Mouse (Mus musculus): ENCODE results near the gene Cdk5rap1. TPM values are rescaled to one million over a fixed set of nuclear protein-coding genes. Genes with fewer than 3 reads are reported as not detected.
"Not testable (repeated sequence)": the region's sequence is repeated elsewhere in the genome, so short reads cannot be mapped to it uniquely, and the experiment has no call there.

Cdk5rap1 gene
- polyA plus RNA-seq, 1 experiment from 2014 or later: 13.1 TPM

DNA sequence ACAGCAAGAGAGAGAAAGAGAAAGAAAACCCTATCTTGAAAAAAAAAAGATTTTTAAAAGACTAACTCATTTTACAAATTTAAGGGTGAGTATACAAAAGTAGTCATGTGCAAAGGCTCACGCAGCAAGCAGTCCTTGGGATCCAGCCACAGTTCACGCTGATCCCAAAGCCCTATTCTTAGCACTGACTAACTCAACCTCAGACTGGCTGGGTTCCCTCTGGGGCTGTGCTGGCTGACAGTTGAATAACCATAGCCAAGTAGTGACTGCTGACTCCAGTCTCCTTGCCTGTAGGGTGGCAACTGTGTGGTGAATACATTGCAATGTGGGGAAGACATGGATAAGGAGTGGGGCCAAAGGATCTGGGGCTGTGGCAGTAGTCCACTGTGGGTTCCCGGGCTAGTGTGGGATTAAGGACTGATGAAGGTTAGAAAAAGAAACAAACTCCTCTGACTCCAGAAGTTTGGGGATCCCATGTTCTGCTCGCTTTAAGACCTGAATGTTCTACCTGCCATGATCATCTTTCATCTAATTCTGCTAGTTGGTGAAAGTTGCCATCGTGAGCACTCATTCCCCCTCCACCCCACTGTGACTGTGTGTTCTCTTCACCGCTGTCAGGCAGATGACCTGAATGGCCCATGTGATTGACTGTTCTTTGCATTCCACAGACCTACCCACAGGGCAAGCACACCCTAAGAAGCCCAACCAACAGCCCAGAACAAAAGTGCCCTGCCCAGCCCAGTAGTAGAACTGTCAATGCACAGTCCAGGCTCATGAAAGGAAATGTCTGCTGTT is 2.2 kb upstream of the Cdk5rap1 start:
- DNase-seq: no peak
- Histone ChIP-seq H3K9me3 (ENCODE audit: low read depth, low read length) (no peaks in the 10 kb centered on the region), H3K27me3 (ENCODE audit: insufficient read depth, low read length) (no peaks in the 10 kb centered on the region), H3K4me2 (no peak overlapping the region), H3K36me3 (ENCODE audit: insufficient read depth) (no peaks in the 10 kb centered on the region), H3K27ac (ENCODE audit: low read depth) (no peak overlapping the region), H3K9ac (no peak overlapping the region), H3K4me1 (ENCODE audit: insufficient read depth) (no peaks in the 10 kb centered on the region), H3K4me3 (ENCODE audit: low read depth, low read length) (no peak overlapping the region)
- no peak for TF ChIP-seq CTCF (IDR thresholded peaks at IDR 0.05; ENCODE audit: low read depth)
- WGBS: 83% methylated on average over 6 of the region's 6 CpGs
- ATAC-seq (ENCODE audit: insufficient read depth): no peak

- Histone ChIP-seq H3K36me3 (ENCODE audit: insufficient read depth) (0 out of 2 replicates have a peak, but pooled peaks cover 4% of the 10 kb centered on the region), H3K27ac (ENCODE audit: low read depth) (no peak overlapping the region), H3K9ac (no peak overlapping the region), H3K4me2 (no peak overlapping the region), H3K4me1 (ENCODE audit: insufficient read depth) (no peaks in the 10 kb centered on the region), H3K9me3 (ENCODE audit: low read depth, low read length) (no peaks in the 10 kb centered on the region), H3K4me3 (ENCODE audit: low read depth, low read length) (no peak overlapping the region), H3K27me3 (ENCODE audit: insufficient read depth, low read length) (no peaks in the 10 kb centered on the region)
- peak; percentile 78 for DNase-seq
- ATAC-seq (ENCODE audit: insufficient read depth): no peak
- WGBS: 58% methylated on average over 6 of the region's 6 CpGs
- TF ChIP-seq CTCF (IDR thresholded peaks at IDR 0.05; ENCODE audit: low read depth): peak; percentile 64
Measured at GRCm38 (mm10) chr2:154373961-154374632, 1.3 kb upstream of the Cdk5rap1 start.

DNA sequence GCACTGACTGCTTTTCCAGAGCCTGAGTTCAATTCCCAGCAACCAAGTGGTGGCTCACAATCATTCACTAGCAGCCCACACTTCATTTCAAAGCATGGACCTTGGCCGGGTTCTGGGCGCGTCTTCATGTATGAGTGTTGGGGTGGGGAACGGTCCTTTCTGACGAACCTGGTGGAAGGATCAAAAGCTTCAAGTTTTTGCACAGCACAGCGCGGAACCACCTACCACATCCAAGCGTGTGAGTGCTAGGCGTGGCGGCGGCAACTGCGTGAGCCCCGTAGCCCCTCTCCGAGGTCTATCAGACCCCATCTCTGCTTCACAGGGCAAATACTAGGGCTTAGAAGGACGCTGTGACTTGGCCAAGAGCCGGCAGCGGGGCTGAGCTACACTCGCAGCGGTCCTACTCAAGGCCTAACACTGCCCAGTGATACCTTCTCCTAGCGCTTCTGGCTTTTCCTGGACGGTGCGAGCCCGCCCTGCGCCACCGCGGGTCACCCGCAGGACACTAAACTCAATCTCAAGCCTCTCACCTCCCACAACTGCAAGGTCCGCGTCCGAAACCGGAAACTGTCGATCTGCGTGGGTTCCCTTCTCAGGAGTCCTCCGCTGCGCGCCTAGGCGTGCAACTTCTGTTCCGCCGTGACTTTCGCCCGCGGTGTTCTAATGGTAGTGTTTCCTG is 520 bp downstream of the Cdk5rap1 start:
- WGBS: under 1% methylated on average over 42 of the region's 42 CpGs
- peak; percentile 94 for ATAC-seq (ENCODE audit: insufficient read depth)
- peak; percentile 30 for TF ChIP-seq CTCF (IDR thresholded peaks at IDR 0.05; ENCODE audit: low read depth)

DNA sequence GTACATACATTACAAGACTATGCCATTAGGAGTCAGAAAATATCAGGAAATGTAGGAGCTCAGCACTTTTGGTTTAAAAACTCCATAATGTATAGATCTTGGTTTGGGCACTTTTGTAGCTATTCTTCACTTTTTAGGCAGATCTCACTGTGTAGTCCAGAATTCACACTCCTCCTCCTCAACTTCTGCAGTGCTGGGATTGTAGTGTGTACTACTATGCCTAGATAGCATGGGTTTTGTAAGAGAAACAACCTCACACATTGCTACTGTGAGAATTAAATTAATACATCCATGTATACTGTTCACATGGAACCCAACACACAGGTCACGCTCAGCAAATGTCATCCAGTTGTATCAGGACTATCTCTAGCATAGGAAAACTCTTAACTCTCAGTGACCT is 5.3 kb downstream of the Cdk5rap1 start:
- TF ChIP-seq CTCF (IDR thresholded peaks at IDR 0.05; ENCODE audit: low read depth): no peak
- no peaks in the 10 kb centered on the region for H3K9me3 ChIP-seq (ENCODE audit: low read depth, low read length)
- no peak overlapping the region for H3K4me2 ChIP-seq
- ATAC-seq (ENCODE audit: insufficient read depth): no peak
- H3K36me3 ChIP-seq (ENCODE audit: insufficient read depth): peaks cover 52% of the 10 kb centered on the region
- DNase-seq: no peak
- no peaks in the 10 kb centered on the region for H3K4me1 ChIP-seq (ENCODE audit: insufficient read depth)
- no peaks in the 10 kb centered on the region for H3K27me3 ChIP-seq (ENCODE audit: insufficient read depth, low read length)
- no peak overlapping the region for H3K4me3 ChIP-seq (ENCODE audit: low read depth, low read length)
- H3K9ac ChIP-seq: no peak overlapping the region
- H3K27ac ChIP-seq (ENCODE audit: low read depth): no peak overlapping the region
- 91% methylated on average over 1 of the region's 1 CpGs for WGBS

More for the DNA sequence above, 520 bp downstream of the Cdk5rap1 start:
- no peaks in the 10 kb centered on the region for H3K4me1 ChIP-seq (ENCODE audit: insufficient read depth)
- peak; percentile 96 for DNase-seq
- H3K4me2 ChIP-seq: peak overlapping the region; percentile 78
- peak overlapping the region; percentile 86 for H3K4me3 ChIP-seq (ENCODE audit: low read depth, low read length)
- H3K9ac ChIP-seq: peak overlapping the region; percentile 95
- H3K9me3 ChIP-seq (ENCODE audit: low read depth, low read length): no peaks in the 10 kb centered on the region
- no peaks in the 10 kb centered on the region for H3K27me3 ChIP-seq (ENCODE audit: insufficient read depth, low read length)
- peak overlapping the region; percentile 92 for H3K27ac ChIP-seq (ENCODE audit: low read depth)
- peaks cover 16% of the 10 kb centered on the region for H3K36me3 ChIP-seq (ENCODE audit: insufficient read depth)

GRCm38 (mm10) chr2:154354000-154354425 is 18.8 kb downstream of the Cdk5rap1 start:
- DNase-seq (peak; percentile 14), ATAC-seq (ENCODE audit: insufficient read depth) (peak; percentile 58; the same call in 1 of the 2 replicates)
- not testable (repeated sequence) for H3K27me3 ChIP-seq (ENCODE audit: insufficient read depth, low read length); H3K4me1 ChIP-seq (ENCODE audit: insufficient read depth); H3K9me3 ChIP-seq (ENCODE audit: low read depth, low read length)
- H3K36me3 ChIP-seq (ENCODE audit: insufficient read depth): peaks cover 16% of the 10 kb centered on the region
- 0 out of 2 replicates have a peak overlapping the region, but pooled peaks have one; percentile 54 for H3K27ac ChIP-seq (ENCODE audit: low read depth)
- H3K9ac ChIP-seq: 0 out of 2 replicates have a peak overlapping the region, but pooled peaks have one; percentile 41
- H3K4me2 ChIP-seq: peak overlapping the region; percentile 48
- 73% methylated on average over 15 of the region's 19 CpGs for WGBS
- peak overlapping the region; percentile 30 for H3K4me3 ChIP-seq (ENCODE audit: low read depth, low read length)

DNA sequence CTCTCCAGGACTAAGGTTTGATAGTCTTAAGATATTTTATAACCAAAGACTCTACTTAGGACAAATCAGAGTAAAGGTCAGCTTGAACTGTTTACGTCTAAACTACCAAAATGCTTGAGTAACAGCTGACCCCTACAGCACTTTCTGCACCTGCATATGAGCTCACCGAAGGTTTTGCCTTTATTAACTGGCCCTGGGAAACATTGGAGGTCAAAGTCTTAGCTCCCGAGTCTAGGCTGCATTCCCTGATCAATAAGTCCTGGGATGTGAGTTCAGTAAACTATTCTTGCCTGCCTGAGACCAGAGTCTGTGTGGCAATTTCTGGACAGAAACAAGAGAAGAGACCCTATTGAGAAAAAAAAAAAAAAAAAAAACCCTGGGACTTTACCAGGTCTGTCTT is 24.7 kb downstream of the Cdk5rap1 start:
- no peaks in the 10 kb centered on the region for H3K4me1 ChIP-seq (ENCODE audit: insufficient read depth)
- no peak overlapping the region for H3K9ac ChIP-seq
- H3K27ac ChIP-seq (ENCODE audit: low read depth): no peak overlapping the region
- H3K4me3 ChIP-seq (ENCODE audit: low read depth, low read length): no peak overlapping the region
- H3K4me2 ChIP-seq: no peak overlapping the region
- H3K36me3 ChIP-seq (ENCODE audit: insufficient read depth): peaks cover 33% of the 10 kb centered on the region
- no peak for ATAC-seq (ENCODE audit: insufficient read depth)
- no peaks in the 10 kb centered on the region for H3K27me3 ChIP-seq (ENCODE audit: insufficient read depth, low read length)
- 83% methylated on average over 3 of the region's 3 CpGs for WGBS
- DNase-seq: no peak
- TF ChIP-seq CTCF (IDR thresholded peaks at IDR 0.05; ENCODE audit: low read depth): no peak
- no peaks in the 10 kb centered on the region for H3K9me3 ChIP-seq (ENCODE audit: low read depth, low read length)

DNA sequence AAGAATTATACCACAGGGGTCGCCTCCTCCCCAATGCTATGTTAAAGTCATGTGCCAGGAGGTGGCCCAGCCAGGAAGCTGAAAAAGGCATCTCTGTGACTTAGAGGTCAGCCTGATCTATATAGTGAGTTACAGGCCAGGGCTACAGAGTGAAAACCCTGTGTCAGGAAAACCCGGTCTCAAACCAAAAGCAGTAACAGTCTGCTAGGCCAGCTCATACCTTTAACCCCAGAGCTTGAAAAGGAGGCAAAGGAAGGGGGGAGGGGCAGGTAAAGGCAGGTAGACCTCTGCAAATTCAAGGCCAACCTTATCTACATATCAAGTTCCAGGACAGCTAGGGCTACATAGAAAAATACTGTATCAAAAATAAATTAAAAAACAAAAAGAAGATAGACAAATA is 33.5 kb downstream of the Cdk5rap1 start:
- TF ChIP-seq CTCF (IDR thresholded peaks at IDR 0.05; ENCODE audit: low read depth): no peak
- DNase-seq (no peak), ATAC-seq (ENCODE audit: insufficient read depth) (no peak)
- Histone ChIP-seq H3K9me3 (ENCODE audit: low read depth, low read length) (no peaks in the 10 kb centered on the region), H3K4me1 (ENCODE audit: insufficient read depth) (no peaks in the 10 kb centered on the region), H3K4me3 (ENCODE audit: low read depth, low read length) (no peak overlapping the region), H3K27ac (ENCODE audit: low read depth) (no peak overlapping the region), H3K4me2 (no peak overlapping the region), H3K27me3 (ENCODE audit: insufficient read depth, low read length) (no peaks in the 10 kb centered on the region), H3K36me3 (ENCODE audit: insufficient read depth) (peaks cover 30% of the 10 kb centered on the region), H3K9ac (no peak overlapping the region)
- WGBS: 60% methylated on average over 2 of the region's 2 CpGs
